Mouse (Mus musculus) MN1 (cell line): Measurements from ENCODE around the gene Hoxc5.
A peak's percentile ranks its signal among the peaks of the same experiment; 100 is the strongest.

Experiments
- DNase-seq: peaks from one replicate; pipeline ENCODE4 v3.0.0-alpha.2; 2016; ENCODE audit warnings: low spot score

The Hoxc5 gene

GRCm38 (mm10) chr15:103038701-103039480 lies 71.6 kb downstream of the Hoxc5 start:
- no peak for DNase-seq

- peak; percentile 71 for DNase-seq
Observed at GRCm38 (mm10) chr15:103039609-103040008, 72.4 kb downstream of the Hoxc5 start.

- DNase-seq = no peak
Observed at GRCm38 (mm10) chr15:103040601-103041000, 73.4 kb downstream of the Hoxc5 start.

- no peak for DNase-seq
Observed at GRCm38 (mm10) chr15:103041613-103042012, 74.4 kb downstream of the Hoxc5 start.

- no peak for DNase-seq
Observed at GRCm38 (mm10) chr15:103042209-103042608, 75.0 kb downstream of the Hoxc5 start.

- no peak for DNase-seq
Observed at GRCm38 (mm10) chr15:103051670-103052069, 84.4 kb downstream of the Hoxc5 start.

- DNase-seq = no peak
Observed at GRCm38 (mm10) chr15:103053210-103053609, 86.0 kb downstream of the Hoxc5 start.

GRCm38 (mm10) chr15:103056396-103056795 lies 89.2 kb downstream of the Hoxc5 start:
- DNase-seq = peak; percentile 21

GRCm38 (mm10) chr15:103058715-103059114 lies 91.5 kb downstream of the Hoxc5 start:
- no peak for DNase-seq

GRCm38 (mm10) chr15:103059393-103059992 lies 92.2 kb downstream of the Hoxc5 start:
- DNase-seq = no peak

GRCm38 (mm10) chr15:103060021-103060340 lies 92.7 kb downstream of the Hoxc5 start:
- DNase-seq = no peak

- no peak for DNase-seq
Observed at GRCm38 (mm10) chr15:103060341-103061130, 93.3 kb downstream of the Hoxc5 start.

- no peak for DNase-seq
Observed at GRCm38 (mm10) chr15:103061131-103061825, 94.0 kb downstream of the Hoxc5 start.

GRCm38 (mm10) chr15:103061988-103062387 lies 94.7 kb downstream of the Hoxc5 start:
- DNase-seq = no peak

GRCm38 (mm10) chr15:103065642-103066041 lies 98.4 kb downstream of the Hoxc5 start:
- no peak for DNase-seq
